Mouse (Mus musculus): ENCODE results near the gene Lrrc29.

- no peak for TF ChIP-seq CTCF (conservative IDR thresholded peaks at IDR 0.05; ENCODE audit: insufficient read depth, insufficient read length, low read depth, low read length)
- peak; percentile 18 for TF ChIP-seq POLR2A (IDR thresholded peaks at IDR 0.05; ENCODE audit: low read depth, low read length)
Measured at GRCm38 (mm10) chr8:105288958-105289732, 36.9 kb downstream of the Lrrc29 start.
